9 mouse cellular contexts compared by ENCODE assay signal in the genomic region with DNA sequence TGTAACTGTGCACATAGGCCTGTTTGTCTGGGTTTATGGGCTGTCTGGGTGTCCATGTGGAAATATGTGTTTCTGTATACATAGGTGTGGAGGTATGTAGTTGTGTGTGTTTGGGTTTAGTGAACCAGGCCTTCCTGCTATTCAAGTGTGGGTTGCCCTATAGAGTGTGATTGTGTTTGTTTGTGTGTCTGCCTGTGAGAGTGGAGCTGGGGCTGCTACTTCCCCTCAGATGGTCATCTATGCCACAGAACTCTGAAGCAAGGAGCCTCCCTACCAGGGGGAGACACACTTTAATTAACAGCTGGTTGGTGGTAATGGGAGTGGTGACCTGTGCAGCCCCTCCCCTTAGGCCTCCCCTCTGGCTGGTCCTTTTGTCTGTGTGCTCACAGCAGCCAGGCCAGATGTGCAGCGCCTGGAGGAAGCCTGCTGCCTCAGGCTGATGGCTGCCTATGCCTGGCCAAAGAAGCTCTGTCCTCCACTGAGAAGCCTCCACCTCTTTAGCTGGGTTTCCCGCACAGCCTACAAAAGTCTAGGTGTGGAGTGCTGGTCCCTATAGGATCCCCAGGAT. TPM values are rescaled to one million over a fixed set of nuclear protein-coding genes. Genes with fewer than 3 reads are reported as not detected.
DNase-seq lines count a peak whose midpoint lies in the region; ATAC-seq and TF ChIP-seq lines count a peak whose summit lies in the region.
"Had no signal": no experiment of that assay in that cellular context is flagged by ENCODE, and none has a peak within 500 bp of the region (broad histone marks: within the 10 kb centered on the region; RNA-seq: fewer than 3 reads in every experiment).

No protein-coding gene starts in this region.

- peak overlapping the region; percentile 66 for H3K4me2 ChIP-seq in embryonic facial prominence, embryonic 14.5 days (ENCODE audit: low read depth, low read length)
- H3K4me2 ChIP-seq in liver, embryonic 16.5 days (ENCODE audit: low read depth, low read length): peak overlapping the region; percentile 54
- peak overlapping the region; percentile 75 for H3K4me2 ChIP-seq in neural tube, embryonic 15.5 days

- H3K4me1 ChIP-seq in kidney, adult 2 months (ENCODE audit: control insufficient read depth, insufficient read depth, low read length): no peaks in the 10 kb centered on the region
- peaks cover 24% of the 10 kb centered on the region for H3K4me1 ChIP-seq in embryonic facial prominence, embryonic 14.5 days (ENCODE audit: control insufficient read depth, insufficient read depth, low read length)
- H3K4me1 ChIP-seq in liver, embryonic 16.5 days (ENCODE audit: control insufficient read depth, low read depth, low read length): peaks cover 7% of the 10 kb centered on the region
- peaks cover 29% of the 10 kb centered on the region for H3K4me1 ChIP-seq in neural tube, embryonic 15.5 days

- no peak for TF ChIP-seq POLR2A in kidney, adult 2 months (IDR thresholded peaks at IDR 0.05; ENCODE audit: low read depth, low read length)

- TF ChIP-seq CTCF in kidney, adult 2 months (conservative IDR thresholded peaks at IDR 0.05; ENCODE audit: insufficient read depth, insufficient read length, low read depth, low read length): no peak

- H3K9me3 ChIP-seq in embryonic facial prominence, embryonic 14.5 days (ENCODE audit: control insufficient read depth, low read length): no peaks in the 10 kb centered on the region
- H3K9me3 ChIP-seq in liver, embryonic 16.5 days (replicated peaks; ENCODE audit: control insufficient read depth, low read length): no peaks in the 10 kb centered on the region
- H3K9me3 ChIP-seq in neural tube, embryonic 15.5 days (replicated peaks): no peaks in the 10 kb centered on the region

- H3K27me3 ChIP-seq in kidney, adult 2 months (replicated peaks; ENCODE audit: control insufficient read depth, insufficient read depth, low read length): no peaks in the 10 kb centered on the region
- no peaks in the 10 kb centered on the region for H3K27me3 ChIP-seq in embryonic facial prominence, embryonic 14.5 days (replicated peaks; ENCODE audit: control insufficient read depth, insufficient read depth, low read length)
- H3K27me3 ChIP-seq in liver, embryonic 16.5 days (ENCODE audit: control insufficient read depth, insufficient read depth, low read depth, low read length): no peaks in the 10 kb centered on the region
- H3K27me3 ChIP-seq in neural tube, embryonic 15.5 days (replicated peaks): no peaks in the 10 kb centered on the region
- H3K27me3 ChIP-seq: Patski had no signal

- peak; percentile 6 for DNase-seq in kidney, adult 2 months
- no peak for DNase-seq in kidney, adult 8-10 months
- DNase-seq in embryonic facial prominence, embryonic 14.5 days (ENCODE audit: low spot score): peak; percentile 59
- DNase-seq in heart, postnatal 4 days: peak; percentile 27
- DNase-seq in layer of hippocampus, postnatal 10 days (ENCODE audit: low spot score in 2 of 2): no peak
- DNase-seq in spleen, postnatal 14 days (ENCODE audit: low spot score in 2 of 2): no peak

- peak overlapping the region; percentile 72 for H3K4me3 ChIP-seq in kidney, adult 2 months (ENCODE audit: insufficient read depth, low read depth, low read length)
- peak overlapping the region; percentile 68 for H3K4me3 ChIP-seq in embryonic facial prominence, embryonic 14.5 days (ENCODE audit: low read depth, low read length)
- H3K4me3 ChIP-seq in liver, embryonic 16.5 days (ENCODE audit: low read depth, low read length): peak overlapping the region; percentile 58
- H3K4me3 ChIP-seq in neural tube, embryonic 15.5 days (replicated peaks): peak overlapping the region; percentile 54

- no peak overlapping the region; the same call in 1 of the 2 replicates for H3K27ac ChIP-seq in kidney, adult 2 months (ENCODE audit: insufficient read depth, low read depth, low read length)
- H3K27ac ChIP-seq in embryonic facial prominence, embryonic 14.5 days (replicated peaks; ENCODE audit: low read depth, low read length): peak overlapping the region; percentile 84
- H3K27ac ChIP-seq in liver, embryonic 16.5 days (ENCODE audit: low read length): no peak overlapping the region
- peak overlapping the region; percentile 76 for H3K27ac ChIP-seq in neural tube, embryonic 15.5 days (replicated peaks)

- peak overlapping the region; percentile 80 for H3K9ac ChIP-seq in embryonic facial prominence, embryonic 14.5 days (ENCODE audit: low read depth, low read length)
- H3K9ac ChIP-seq in liver, embryonic 16.5 days (ENCODE audit: low read depth, low read length): no peak overlapping the region
- H3K9ac ChIP-seq in neural tube, embryonic 15.5 days (replicated peaks): peak overlapping the region; percentile 61

- WGBS in kidney, adult 2 months: 51% methylated on average over 2 of the region's 2 CpGs
- WGBS in embryonic facial prominence, embryonic 14.5 days: 0% methylated on average over 1 of the region's 2 CpGs
- 17% methylated on average over 2 of the region's 2 CpGs for WGBS in liver, embryonic 16.5 days (ENCODE audit: insufficient replicate concordance)
- WGBS in neural tube, embryonic 15.5 days: 7% methylated on average over 2 of the region's 2 CpGs

- ATAC-seq in embryonic facial prominence, embryonic 14.5 days (ENCODE audit: low read depth): peak; percentile 26; the same call in 1 of the 2 replicates
- no peak for ATAC-seq in liver, embryonic 16.5 days (ENCODE audit: low read depth)
- peak; percentile 44 for ATAC-seq in neural tube, embryonic 15.5 days (ENCODE audit: low FRiP score)

- no peaks in the 10 kb centered on the region for H3K36me3 ChIP-seq in kidney, adult 2 months (ENCODE audit: control insufficient read depth, insufficient read depth, low read length)
- peaks cover 26% of the 10 kb centered on the region for H3K36me3 ChIP-seq in embryonic facial prominence, embryonic 14.5 days (ENCODE audit: control insufficient read depth, insufficient read depth, low read length)
- no peaks in the 10 kb centered on the region for H3K36me3 ChIP-seq in liver, embryonic 16.5 days (ENCODE audit: control insufficient read depth, insufficient read depth)
- peaks cover 14% of the 10 kb centered on the region for H3K36me3 ChIP-seq in neural tube, embryonic 15.5 days

RNA-seq across cellular contexts. Expression of gene Adamts10, which starts 0.9 kb away (rescaled TPM):
- polyA plus RNA-seq in kidney, adult 2 months (2012; rRNA removed): 31.4 and 37.9 TPM in 2 replicates
- 64.3 and 77.0 TPM in 2 replicates for polyA plus RNA-seq in embryonic facial prominence, embryonic 14.5 days (2014; fragmentation: Nextera tagmentation; extraction: Ambion mirVana)
- 10 to 100 TPM; 35.3 to 36.1 TPM for total RNA-seq in heart, postnatal 4 days (2021)
- 5.1 and 6.6 TPM in 2 replicates for polyA plus RNA-seq in liver, embryonic 16.5 days (2015; fragmentation: Nextera tagmentation; extraction: Ambion mirVana)
- 57.7 and 63.9 TPM in 2 replicates for polyA plus RNA-seq in neural tube, embryonic 15.5 days (2015; fragmentation: Nextera tagmentation; extraction: Ambion mirVana)
- 10 to 100 TPM; 37.2 to 37.5 TPM for total RNA-seq in layer of hippocampus, postnatal 10 days (2021)

RNA-seq across cellular contexts. Expression of gene Myo1f, which starts 30.6 kb away (rescaled TPM):
- polyA plus RNA-seq in kidney, adult 2 months (2012; rRNA removed): 1.5 and 2.7 TPM in 2 replicates
- 4.1 and 5.8 TPM in 2 replicates for polyA plus RNA-seq in embryonic facial prominence, embryonic 14.5 days (2014; fragmentation: Nextera tagmentation; extraction: Ambion mirVana)
- 1 to 10 TPM; 1.2 to 2.3 TPM for total RNA-seq in heart, postnatal 4 days (2021)
- 11.2 and 12.7 TPM in 2 replicates for polyA plus RNA-seq in liver, embryonic 16.5 days (2015; fragmentation: Nextera tagmentation; extraction: Ambion mirVana)
- polyA plus RNA-seq in neural tube, embryonic 15.5 days (2015; fragmentation: Nextera tagmentation; extraction: Ambion mirVana): 2.1 and 4.7 TPM in 2 replicates
- 1 to 10 TPM; 1.5 to 1.6 TPM for total RNA-seq in layer of hippocampus, postnatal 10 days (2021)
- polyA plus RNA-seq: Patski had no signal

Comparison
In these comparisons a context has a peak if more than half of its experiments do, and no peak if none do; other contexts are left out.
1. DNase-seq: peak in kidney, adult 2 months (single experiment), embryonic facial prominence, embryonic 14.5 days (single experiment) and heart, postnatal 4 days (single experiment); none in kidney, adult 8-10 months (0 of 2), layer of hippocampus, postnatal 10 days (0 of 2) and spleen, postnatal 14 days (0 of 2).
2. H3K27ac ChIP-seq: peak in embryonic facial prominence, embryonic 14.5 days (single experiment) and neural tube, embryonic 15.5 days (single experiment); none in kidney, adult 2 months (single experiment) and liver, embryonic 16.5 days (single experiment).
3. Peak in every context shown above with its lines, with median percentiles within 50 percentile points of each other: H3K4me3 ChIP-seq and H3K4me2 ChIP-seq.